Mouse (Mus musculus): Measurements from ENCODE around the gene Capn5.

The Capn5 gene

GRCm38 (mm10) chr7:98174883-98175755 is 3.0 kb downstream of the Capn5 start:
- DNase-seq: no peak

- no peak for DNase-seq
Observed at GRCm38 (mm10) chr7:98173408-98173807, 4.7 kb downstream of the Capn5 start.

GRCm38 (mm10) chr7:98172661-98173060 is 5.4 kb downstream of the Capn5 start:
- DNase-seq: no peak

- no peak for DNase-seq
Observed at GRCm38 (mm10) chr7:98171141-98172073, 6.7 kb downstream of the Capn5 start.

- DNase-seq: peak; percentile 59
Observed at GRCm38 (mm10) chr7:98164999-98165528, 13.0 kb downstream of the Capn5 start.

GRCm38 (mm10) chr7:98164382-98164998 is 13.6 kb downstream of the Capn5 start:
- no peak for DNase-seq

GRCm38 (mm10) chr7:98163700-98164099 is 14.4 kb downstream of the Capn5 start:
- no peak for DNase-seq

- DNase-seq: no peak
Observed at GRCm38 (mm10) chr7:98162239-98162638, 15.8 kb downstream of the Capn5 start.

- DNase-seq: no peak
Observed at GRCm38 (mm10) chr7:98160041-98160740, 17.9 kb downstream of the Capn5 start.

GRCm38 (mm10) chr7:98158481-98158880 is 19.6 kb downstream of the Capn5 start:
- no peak for DNase-seq

GRCm38 (mm10) chr7:98157636-98158332 is 20.3 kb downstream of the Capn5 start:
- no peak for DNase-seq

GRCm38 (mm10) chr7:98156280-98156665 is 21.8 kb downstream of the Capn5 start:
- DNase-seq: no peak

- DNase-seq: peak; percentile 76
Observed at GRCm38 (mm10) chr7:98155546-98156279, 22.4 kb downstream of the Capn5 start.

- no peak for DNase-seq
Observed at GRCm38 (mm10) chr7:98153892-98154291, 24.2 kb downstream of the Capn5 start.

GRCm38 (mm10) chr7:98153345-98153744 is 24.7 kb downstream of the Capn5 start:
- DNase-seq: no peak

- no peak for DNase-seq
Observed at GRCm38 (mm10) chr7:98152400-98152799, 25.7 kb downstream of the Capn5 start.

GRCm38 (mm10) chr7:98150525-98150924 is 27.5 kb downstream of the Capn5 start:
- no peak for DNase-seq

GRCm38 (mm10) chr7:98149802-98150201 is 28.3 kb downstream of the Capn5 start:
- DNase-seq: no peak

- DNase-seq: no peak
Observed at GRCm38 (mm10) chr7:98148721-98149407, 29.2 kb downstream of the Capn5 start.

- no peak for DNase-seq
Observed at GRCm38 (mm10) chr7:98147766-98148165, 30.3 kb downstream of the Capn5 start.

Data from retina, postnatal 1 day (tissue).